Mouse (Mus musculus): ENCODE measurements around the gene Ppara. TPM values are rescaled to one million over a fixed set of nuclear protein-coding genes. Genes with fewer than 3 reads are reported as not detected.

Gene Ppara
- total RNA-seq, 2 experiments from 2014 or later, result 24.0 to 29.6 TPM

- peak; percentile 26 for DNase-seq
Observed at GRCm38 (mm10) chr15:85808434-85808833, 73.7 kb downstream of the Ppara start.

GRCm38 (mm10) chr15:85809091-85809490 is 74.3 kb downstream of the Ppara start:
- no peak for DNase-seq

GRCm38 (mm10) chr15:85810462-85810805 is 75.7 kb downstream of the Ppara start:
- DNase-seq, result no peak

- DNase-seq, result peak; percentile 90
Observed at GRCm38 (mm10) chr15:85810806-85811521, 76.2 kb downstream of the Ppara start.

- peak; percentile 100 for DNase-seq
Observed at GRCm38 (mm10) chr15:85811535-85812277, 76.9 kb downstream of the Ppara start, which contains the start of gene Cdpf1. Cdpf1 (minus strand) TSS chr15:85811697.

GRCm38 (mm10) chr15:85813428-85813827 is 78.6 kb downstream of the Ppara start:
- DNase-seq, result no peak

- peak; percentile 68 for DNase-seq
Observed at GRCm38 (mm10) chr15:85821203-85822010, 86.6 kb downstream of the Ppara start, which contains the start of gene Pkdrej. Pkdrej (minus strand) TSS chr15:85821734.

GRCm38 (mm10) chr15:85822011-85822359 is 87.2 kb downstream of the Ppara start:
- DNase-seq, result no peak

GRCm38 (mm10) chr15:85826676-85827075 is 91.9 kb downstream of the Ppara start:
- no peak for DNase-seq

- no peak for DNase-seq
Observed at GRCm38 (mm10) chr15:85828071-85828470, 93.3 kb downstream of the Ppara start.

GRCm38 (mm10) chr15:85829470-85829869 is 94.7 kb downstream of the Ppara start:
- DNase-seq, result no peak

- DNase-seq, result peak; percentile 79
Observed at GRCm38 (mm10) chr15:85831954-85832590, 97.3 kb downstream of the Ppara start, which contains the start of gene Ttc38. Ttc38 (plus strand) TSS chr15:85832306.

- no peak for DNase-seq
Observed at GRCm38 (mm10) chr15:85832599-85832998, 97.8 kb downstream of the Ppara start.

GRCm38 (mm10) chr15:85835335-85835734 is 100.6 kb downstream of the Ppara start:
- DNase-seq, result no peak

GRCm38 (mm10) chr15:85836887-85837286 is 102.1 kb downstream of the Ppara start:
- DNase-seq, result no peak

- peak; percentile 61 for DNase-seq
Observed at GRCm38 (mm10) chr15:85840983-85841382, 106.2 kb downstream of the Ppara start.

GRCm38 (mm10) chr15:85841796-85842360 is 107.1 kb downstream of the Ppara start:
- no peak for DNase-seq

GRCm38 (mm10) chr15:85845071-85845470 is 110.3 kb downstream of the Ppara start:
- DNase-seq, result no peak

- no peak for DNase-seq
Observed at GRCm38 (mm10) chr15:85851656-85852392, 117.0 kb downstream of the Ppara start.
